Mouse (Mus musculus) gastrocnemius, postnatal 4 days (tissue): ENCODE measurements at regions not wholly inside any gene's neighbourhood (a gene's known extent, or its start where the extent isn't known, plus 50 kb on each side); places are given as distances from the start of the nearest gene placed in this dataset.

Source experiments
- DNase-seq, 2 experiments: peaks; one replicate each; pipeline ENCODE4 v3.0.0; 2021 to 2022; ENCODE audit warnings: low spot score in 2 of 2, mixed read lengths in 2 of 2

- DNase-seq = peak in 1 of 2 experiments; percentile 11
Observed at GRCm38 (mm10) chrX:97923956-97924355, 224.6 kb upstream of the Ar start.

DNA sequence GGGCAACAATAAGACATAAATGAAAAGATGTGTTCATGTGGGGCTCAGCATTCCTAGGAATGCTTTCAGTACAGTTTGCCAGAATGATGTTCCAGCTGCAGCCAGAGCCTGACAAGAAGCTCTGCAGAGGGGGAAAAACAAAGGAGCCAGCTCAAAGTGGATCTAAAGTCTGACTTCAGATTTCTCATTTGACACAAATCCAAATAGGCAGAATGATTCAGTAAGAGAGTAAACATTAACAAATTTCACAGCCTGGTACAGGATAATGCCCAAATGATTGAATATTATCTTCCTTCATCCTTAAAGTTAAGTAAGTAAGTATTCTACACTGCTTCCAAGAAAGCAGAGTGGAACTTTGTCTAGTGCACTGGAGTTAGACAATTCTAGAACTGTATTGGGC lies 224.2 kb upstream of the Ar start:
- DNase-seq = no peak

- DNase-seq = no peak
Observed at GRCm38 (mm10) chrX:97925811-97926210, 222.8 kb upstream of the Ar start.
